Mouse (Mus musculus) MEL (cell line): ENCODE measurements around the gene Lrba.
A peak's percentile ranks its signal among the peaks of the same experiment; 100 is the strongest.

Experiments
- BHLHE40 ChIP-seq: IDR thresholded peaks from 2 replicates; pipeline ENCODE4 v1.6.1; 2012; ENCODE audit warnings: low read depth, mild to moderate bottlenecking, inconsistent platforms, low read length, improper control_type of control experiment, borderline replicate concordance
- CTCF ChIP-seq, 3 experiments: IDR thresholded peaks in 2 of 3; conservative IDR thresholded peaks in 1 of 3; 2 replicates each; pipeline ENCODE4 v1.5.1; 2011 to 2012; ENCODE audit warnings: low read length in 3 of 3, low read depth in 2 of 3, mild to moderate bottlenecking in 2 of 3, improper control_type of control experiment in 1 of 3, inconsistent platforms in 1 of 3, mixed read lengths in 1 of 3, moderate library complexity in 1 of 3; ENCODE audit not compliant: control insufficient read depth in 1 of 3, insufficient read depth in 1 of 3, poor library complexity in 1 of 3, severe bottlenecking in 1 of 3
- EP300 ChIP-seq, 2 experiments: IDR thresholded peaks; 2 replicates each; pipeline ENCODE4 v1.6.1; 2011; ENCODE audit warnings: improper control_type of control experiment in 2 of 2, low read length in 2 of 2, low read depth in 1 of 2, mild to moderate bottlenecking in 1 of 2
- MEF2A ChIP-seq: IDR thresholded peaks from 2 replicates; pipeline ENCODE4 v1.6.1; 2014; ENCODE audit warnings: low read depth, mild to moderate bottlenecking, inconsistent platforms, low read length, improper control_type of control experiment; ENCODE audit not compliant: poor library complexity, insufficient replicate concordance, severe bottlenecking; ENCODE audit errors: extremely low read depth
- POLR2A ChIP-seq, 2 experiments: IDR thresholded peaks; 2 replicates each; pipeline ENCODE4 v1.6.1; 2011 to 2012; ENCODE audit warnings: low read length in 2 of 2, mild to moderate bottlenecking in 2 of 2, control low read depth in 1 of 2, improper control_type of control experiment in 1 of 2, low read depth in 1 of 2, moderate library complexity in 1 of 2; ENCODE audit not compliant: control insufficient read depth in 1 of 2, insufficient read depth in 1 of 2, poor library complexity in 1 of 2
- POLR2AphosphoS5 ChIP-seq: IDR thresholded peaks from 2 replicates; pipeline ENCODE4 v1.6.1; 2012; ENCODE audit warnings: low read depth, borderline replicate concordance, mild to moderate bottlenecking, inconsistent platforms, low read length, moderate library complexity, mixed read lengths
- RCOR1 ChIP-seq: IDR thresholded peaks from 2 replicates; pipeline ENCODE4 v1.6.1; 2012; ENCODE audit warnings: low read depth, mild to moderate bottlenecking, inconsistent platforms, low read length, improper control_type of control experiment
- SMC3 ChIP-seq: IDR thresholded peaks from 2 replicates; pipeline ENCODE4 v1.6.1; 2011; ENCODE audit warnings: low read depth, low read length, improper control_type of control experiment
- TBP ChIP-seq: IDR thresholded peaks from 2 replicates; pipeline ENCODE4 v1.8.0; 2011; ENCODE audit warnings: low read depth, low read length, improper control_type of control experiment
- TCF12 ChIP-seq: IDR thresholded peaks from 2 replicates; pipeline ENCODE4 v1.6.1; 2014; ENCODE audit warnings: low read depth, mild to moderate bottlenecking, inconsistent platforms, low read length, improper control_type of control experiment, moderate library complexity
- UBTF ChIP-seq: IDR thresholded peaks from 2 replicates; pipeline ENCODE4 v1.6.1; 2012; ENCODE audit warnings: low read depth, mild to moderate bottlenecking, inconsistent platforms, low read length, improper control_type of control experiment, moderate library complexity, borderline replicate concordance; ENCODE audit not compliant: insufficient read depth

DNA sequence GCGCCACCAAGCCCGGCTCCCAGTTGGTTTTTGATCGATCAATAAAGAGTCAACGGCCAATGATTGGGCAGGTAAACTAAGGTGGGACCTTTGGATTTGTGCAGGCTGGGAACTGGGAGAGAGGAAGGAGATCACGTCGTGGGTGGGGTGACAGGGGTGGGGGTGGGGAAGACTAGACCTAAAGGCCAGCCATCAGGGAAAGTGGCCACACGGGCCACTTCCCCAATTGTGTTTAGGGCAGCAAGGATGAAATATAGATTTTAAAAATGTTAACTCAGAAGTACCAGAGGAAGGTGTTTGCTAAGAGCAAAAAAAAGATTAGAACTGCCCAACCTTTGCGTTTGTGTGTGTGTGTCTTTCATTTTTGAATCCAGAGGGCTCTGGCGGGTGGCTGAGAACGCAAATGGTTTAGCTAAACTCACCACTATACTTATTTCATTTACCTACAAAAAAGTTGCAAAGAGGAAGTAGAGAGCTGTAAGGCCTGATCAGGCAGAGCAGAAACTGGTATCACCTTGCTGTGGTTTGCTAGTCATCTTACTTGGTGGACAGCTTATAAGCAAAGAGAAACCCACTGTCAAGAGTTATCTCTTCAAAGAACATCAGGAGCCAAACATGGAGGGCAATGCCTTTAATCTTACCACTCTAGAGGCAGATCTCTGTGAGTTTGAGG is 14.1 kb upstream of the Lrba start:
- TF ChIP-seq SMC3 (no peak), CTCF (IDR thresholded peaks at IDR 0.05 in 2 of 3, conservative IDR thresholded peaks at IDR 0.05 in 1 of 3; ENCODE audit: control insufficient read depth in 1 of 3, insufficient read depth in 1 of 3, low read depth in 2 of 3, low read length in 3 of 3, poor library complexity in 1 of 3, severe bottlenecking in 1 of 3) (no peak), UBTF (no peak), EP300 (IDR thresholded peaks at IDR 0.05; ENCODE audit: low read depth in 1 of 2, low read length in 2 of 2) (peak; percentile 67 to 90), POLR2A (IDR thresholded peaks at IDR 0.05; ENCODE audit: control insufficient read depth in 1 of 2, insufficient read depth in 1 of 2, low read depth in 1 of 2, low read length in 2 of 2, poor library complexity in 1 of 2) (no peak), TCF12 (peak; percentile 65), BHLHE40 (0 out of 2 replicates have a peak, but pooled peaks have one; percentile 12), TBP (no peak), RCOR1 (peak; percentile 77), MEF2A (no peak), POLR2AphosphoS5 (no peak)
